Mouse (Mus musculus) hindbrain, embryonic 13.5 days (tissue): ENCODE measurements around the gene Ssb. TPM values are rescaled to one million over a fixed set of nuclear protein-coding genes. Genes with fewer than 3 reads are reported as not detected.

Experiments used
- ATAC-seq: fragments of 200-750 bp; cut with Nextera tagmentation; 2 replicates; pipeline ENCODE4 v1.8.0; 2017; ENCODE audit warnings: moderate TSS enrichment; ENCODE audit not compliant: low FRiP score
- H3K27ac ChIP-seq: fragments of 300-500 bp; sonication (generic); 2 replicates; pipeline ENCODE4 v1.5.1; 2015; ENCODE audit warnings: inconsistent platforms, mild to moderate bottlenecking, moderate library complexity
- H3K27me3 ChIP-seq: fragments of 300-500 bp; sonication (generic); 2 replicates; pipeline ENCODE4 v1.6.1; 2015; ENCODE audit warnings: mild to moderate bottlenecking, inconsistent platforms
- H3K36me3 ChIP-seq: fragments of 300-500 bp; sonication (generic); 2 replicates; pipeline ENCODE4 v1.6.1; 2015; ENCODE audit warnings: mild to moderate bottlenecking, inconsistent platforms
- H3K4me1 ChIP-seq: fragments of 300-500 bp; sonication (generic); replicated peaks from 2 replicates; pipeline ENCODE4 v1.6.1; 2015; ENCODE audit warnings: inconsistent platforms
- H3K4me2 ChIP-seq: fragments of 300-500 bp; sonication (generic); 2 replicates; pipeline ENCODE4 v1.6.1; 2015; ENCODE audit warnings: inconsistent platforms, mild to moderate bottlenecking, moderate library complexity
- H3K4me3 ChIP-seq: fragments of 300-500 bp; sonication (generic); 2 replicates; pipeline ENCODE4 v1.5.1; 2015; ENCODE audit warnings: mild to moderate bottlenecking, inconsistent platforms
- H3K9ac ChIP-seq: fragments of 300-500 bp; sonication (generic); 2 replicates; pipeline ENCODE4 v1.6.1; 2015; ENCODE audit warnings: mild to moderate bottlenecking, inconsistent platforms
- H3K9me3 ChIP-seq: fragments of 300-500 bp; sonication (generic); 2 replicates; pipeline ENCODE4 v1.6.1; 2016; ENCODE audit warnings: inconsistent platforms
- WGBS: fragments of 180-500 bp; shearing (Covaris S2); methylation state at CpG from one replicate; pipeline ENCODE4 v1.1.7; 2015; 5-methylcytosine and 5-hydroxymethylcytosine counted together
- polyA plus RNA-seq: library from polyadenylated mRNA; unstranded; fragments of >200 nt; fragmentation: Nextera tagmentation; extraction: Ambion mirVana; gene quantifications from 2 replicates; pipeline ENCODE4 v1.2.1, GENCODE M21; 2015

Gene Ssb
- polyA plus RNA-seq, 1 experiment from 2014 or later = 335 TPM

GRCm38 (mm10) chr2:69885050-69885449, 23.7 kb downstream of the Ssb start:
- no peaks in the 10 kb centered on the region for H3K27me3 ChIP-seq
- peaks cover 13% of the 10 kb centered on the region for H3K4me1 ChIP-seq
- ATAC-seq = peak; percentile 5; the same call in 1 of the 2 replicates
- no peaks in the 10 kb centered on the region for H3K36me3 ChIP-seq
- H3K9me3 ChIP-seq = no peaks in the 10 kb centered on the region
- 7% methylated on average over 12 of the region's 12 CpGs for WGBS
- H3K4me2 ChIP-seq = peak overlapping the region; percentile 68
- 0 out of 2 replicates have a peak overlapping the region, but pooled peaks have one; percentile 6 for H3K27ac ChIP-seq
- peak overlapping the region; percentile 45 for H3K4me3 ChIP-seq
- peak overlapping the region; percentile 67 for H3K9ac ChIP-seq

- Histone ChIP-seq H3K9me3 (no peaks in the 10 kb centered on the region), H3K4me3 (peak within 1 kb of the TSS; percentile 45), H3K4me2 (peak within 1 kb of the TSS; percentile 68), H3K27ac (peak within 1 kb of the TSS; percentile 6; the same call in 1 of the 2 replicates), H3K4me1 (peaks cover 13% of the 10 kb centered on the region), H3K9ac (peak within 1 kb of the TSS; percentile 67), H3K27me3 (no peaks in the 10 kb centered on the region), H3K36me3 (no peaks in the 10 kb centered on the region)
- WGBS = 2% methylated on average over 45 of the region's 45 CpGs
- peak; percentile 93 for ATAC-seq
Measured at GRCm38 (mm10) chr2:69885451-69886305, 24.3 kb downstream of the Ssb start, which contains the start of gene Mettl5. TSS of gene Mettl5 (minus strand) at chr2:69885615.

GRCm38 (mm10) chr2:69888957-69889356, 27.6 kb downstream of the Ssb start:
- Histone ChIP-seq H3K27ac (no peak overlapping the region), H3K27me3 (no peaks in the 10 kb centered on the region), H3K4me3 (no peak overlapping the region), H3K36me3 (no peaks in the 10 kb centered on the region), H3K4me2 (no peak overlapping the region), H3K4me1 (peaks cover 13% of the 10 kb centered on the region), H3K9me3 (no peaks in the 10 kb centered on the region), H3K9ac (no peak overlapping the region)
- ATAC-seq = no peak
- 84% methylated on average over 2 of the region's 2 CpGs for WGBS

GRCm38 (mm10) chr2:69890843-69891242, 29.5 kb downstream of the Ssb start:
- WGBS = 63% methylated on average over 7 of the region's 7 CpGs
- Histone ChIP-seq H3K4me1 (peaks cover 4% of the 10 kb centered on the region; the same call in 1 of the 2 replicates), H3K9ac (no peak overlapping the region), H3K9me3 (no peaks in the 10 kb centered on the region), H3K27ac (no peak overlapping the region), H3K27me3 (no peaks in the 10 kb centered on the region), H3K4me2 (no peak overlapping the region), H3K4me3 (no peak overlapping the region), H3K36me3 (no peaks in the 10 kb centered on the region)
- ATAC-seq = no peak

GRCm38 (mm10) chr2:69893145-69893544, 31.8 kb downstream of the Ssb start:
- Histone ChIP-seq H3K4me1 (peaks cover 2% of the 10 kb centered on the region; the same call in 1 of the 2 replicates), H3K27me3 (no peaks in the 10 kb centered on the region), H3K9ac (no peak overlapping the region), H3K36me3 (no peaks in the 10 kb centered on the region), H3K4me2 (no peak overlapping the region), H3K9me3 (no peaks in the 10 kb centered on the region), H3K27ac (no peak overlapping the region), H3K4me3 (no peak overlapping the region)
- ATAC-seq = no peak
- WGBS = 83% methylated on average over 1 of the region's 1 CpGs

GRCm38 (mm10) chr2:69893891-69894290, 32.5 kb downstream of the Ssb start:
- no peak overlapping the region for H3K27ac ChIP-seq
- H3K9ac ChIP-seq = no peak overlapping the region
- no peaks in the 10 kb centered on the region for H3K27me3 ChIP-seq
- H3K4me1 ChIP-seq = peaks cover 9% of the 10 kb centered on the region
- H3K36me3 ChIP-seq = no peaks in the 10 kb centered on the region
- no peak overlapping the region for H3K4me2 ChIP-seq
- no peaks in the 10 kb centered on the region for H3K9me3 ChIP-seq
- WGBS = 86% methylated on average over 5 of the region's 5 CpGs
- H3K4me3 ChIP-seq = no peak overlapping the region
- ATAC-seq = no peak

GRCm38 (mm10) chr2:69895502-69896223, 34.3 kb downstream of the Ssb start:
- no peaks in the 10 kb centered on the region for H3K36me3 ChIP-seq
- peaks cover 17% of the 10 kb centered on the region for H3K4me1 ChIP-seq
- WGBS = 55% methylated on average over 14 of the region's 14 CpGs
- no peaks in the 10 kb centered on the region for H3K27me3 ChIP-seq
- ATAC-seq = no peak
- no peak overlapping the region for H3K9ac ChIP-seq
- H3K9me3 ChIP-seq = no peaks in the 10 kb centered on the region
- H3K4me2 ChIP-seq = no peak overlapping the region
- no peak overlapping the region for H3K4me3 ChIP-seq
- H3K27ac ChIP-seq = no peak overlapping the region

- no peak overlapping the region for H3K4me3 ChIP-seq
- WGBS = 97% methylated on average over 4 of the region's 4 CpGs
- H3K9ac ChIP-seq = no peak overlapping the region
- no peak overlapping the region for H3K27ac ChIP-seq
- H3K9me3 ChIP-seq = no peaks in the 10 kb centered on the region
- no peaks in the 10 kb centered on the region for H3K36me3 ChIP-seq
- H3K4me1 ChIP-seq = peaks cover 17% of the 10 kb centered on the region
- no peak overlapping the region for H3K4me2 ChIP-seq
- H3K27me3 ChIP-seq = no peaks in the 10 kb centered on the region
- ATAC-seq = no peak
Measured at GRCm38 (mm10) chr2:69896224-69896581, 34.8 kb downstream of the Ssb start.

GRCm38 (mm10) chr2:69897039-69897617, 35.8 kb downstream of the Ssb start, which contains the start of gene Ubr3:
TSS of gene Ubr3 (plus strand) at chr2:69897246.
- Histone ChIP-seq H3K4me2 (peak within 1 kb of the TSS; percentile 95), H3K27me3 (no peaks in the 10 kb centered on the region), H3K4me3 (peak within 1 kb of the TSS; percentile 100), H3K36me3 (no peaks in the 10 kb centered on the region), H3K9me3 (no peaks in the 10 kb centered on the region), H3K4me1 (peaks cover 17% of the 10 kb centered on the region), H3K27ac (peak within 1 kb of the TSS; percentile 97), H3K9ac (peak within 1 kb of the TSS; percentile 99)
- peak; percentile 98 for ATAC-seq
- under 1% methylated on average over 44 of the region's 65 CpGs for WGBS

GRCm38 (mm10) chr2:69897618-69898575, 36.5 kb downstream of the Ssb start:
- peak; percentile 74 for ATAC-seq
- Histone ChIP-seq H3K4me1 (peaks cover 17% of the 10 kb centered on the region), H3K27ac (peak overlapping the region; percentile 97), H3K4me2 (peak overlapping the region; percentile 95), H3K4me3 (peak overlapping the region; percentile 100), H3K27me3 (no peaks in the 10 kb centered on the region), H3K9ac (peak overlapping the region; percentile 99), H3K36me3 (no peaks in the 10 kb centered on the region), H3K9me3 (no peaks in the 10 kb centered on the region)
- WGBS = under 1% methylated on average over 43 of the region's 55 CpGs

- H3K9ac ChIP-seq = no peak overlapping the region
- no peaks in the 10 kb centered on the region for H3K27me3 ChIP-seq
- no peaks in the 10 kb centered on the region; the same call in 1 of the 2 replicates for H3K9me3 ChIP-seq
- no peak overlapping the region for H3K27ac ChIP-seq
- no peak for ATAC-seq
- H3K36me3 ChIP-seq = peaks cover 3% of the 10 kb centered on the region; the same call in 1 of the 2 replicates
- H3K4me1 ChIP-seq = peaks cover 12% of the 10 kb centered on the region
- 95% methylated on average over 3 of the region's 3 CpGs for WGBS
- H3K4me3 ChIP-seq = no peak overlapping the region
- no peak overlapping the region for H3K4me2 ChIP-seq
Measured at GRCm38 (mm10) chr2:69903541-69903940, 42.2 kb downstream of the Ssb start.
